Mouse (Mus musculus): Measurements from ENCODE around the gene Dnmbp. TPM values are rescaled to one million over a fixed set of nuclear protein-coding genes. Genes with fewer than 3 reads are reported as not detected.

Gene Dnmbp
- polyA plus RNA-seq, 1 experiment from 2014 or later: 10.8 TPM

DNA sequence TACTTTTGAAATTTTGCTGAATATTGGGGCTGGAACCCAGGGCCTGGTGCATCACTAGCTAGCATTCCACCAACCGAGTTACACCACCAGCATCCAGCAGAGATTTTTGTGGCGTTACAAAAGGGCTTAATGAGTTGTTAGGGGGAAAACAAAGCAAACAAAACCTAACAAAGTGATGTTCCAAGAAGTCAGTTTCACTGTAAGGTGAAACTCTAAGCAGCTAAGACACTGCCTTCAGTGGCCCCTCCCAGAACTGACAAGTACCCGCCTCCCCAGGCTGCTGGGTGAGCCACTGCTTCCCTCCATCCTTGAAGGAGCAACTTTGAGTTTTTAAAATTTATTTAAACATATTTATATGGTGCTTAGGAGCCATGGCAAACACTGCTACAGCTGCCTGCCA, 59.6 kb downstream of the Dnmbp start:
- Histone ChIP-seq H3K4me1 (replicated peaks) (peaks cover 59% of the 10 kb centered on the region), H3K36me3 (no peaks in the 10 kb centered on the region), H3K27me3 (0 out of 2 replicates have a peak, but pooled peaks cover 2% of the 10 kb centered on the region), H3K4me2 (no peak overlapping the region), H3K9ac (no peak overlapping the region), H3K27ac (no peak overlapping the region), H3K4me3 (no peak overlapping the region), H3K9me3 (no peaks in the 10 kb centered on the region)
- WGBS: 13% methylated on average over 3 of the region's 3 CpGs
- no peak for ATAC-seq (ENCODE audit: low FRiP score)

DNA sequence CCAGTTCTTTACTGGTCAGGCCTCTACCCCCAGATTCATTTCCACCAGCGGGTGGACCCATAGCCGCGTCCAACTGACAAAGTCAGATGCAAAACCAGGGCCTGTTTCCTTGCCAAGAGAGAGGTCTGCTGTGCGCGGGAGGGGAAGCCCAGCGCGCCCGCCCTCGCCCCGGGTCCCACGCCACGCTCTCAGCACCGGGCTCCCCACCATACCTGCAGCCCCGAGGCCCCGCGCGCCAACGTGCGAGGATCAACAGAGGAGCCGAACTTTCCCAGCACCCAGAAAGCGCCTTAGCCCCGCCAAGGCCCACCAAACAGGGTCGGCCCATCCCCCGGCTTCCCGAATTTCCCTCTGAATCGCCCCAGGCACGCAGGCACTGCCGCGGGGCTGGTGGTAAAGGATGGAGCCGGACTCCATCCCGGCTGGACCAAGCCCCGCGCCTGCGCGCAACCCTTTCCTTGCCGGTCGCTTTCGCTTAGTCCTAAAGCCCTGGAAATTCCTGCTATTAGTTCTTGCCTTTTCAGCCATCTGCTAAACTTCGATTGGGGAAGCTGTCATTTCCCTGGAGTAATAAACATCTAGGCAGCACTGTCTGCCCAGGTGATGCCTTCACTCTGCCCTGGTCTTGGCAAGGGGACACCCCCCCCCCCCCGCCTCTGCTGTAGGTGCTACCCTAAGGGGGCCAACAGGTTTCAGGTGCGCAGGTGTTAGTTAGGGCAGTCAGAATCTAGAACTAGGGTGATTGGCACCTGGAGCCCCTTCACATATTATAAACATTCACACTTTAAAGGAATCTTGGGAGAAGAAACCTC, 60.4 kb downstream of the Dnmbp start:
- H3K27me3 ChIP-seq: 0 out of 2 replicates have a peak, but pooled peaks cover 2% of the 10 kb centered on the region
- H3K9ac ChIP-seq: peak overlapping the region; percentile 80
- H3K4me3 ChIP-seq: peak overlapping the region; percentile 65
- H3K4me2 ChIP-seq: peak overlapping the region; percentile 82
- WGBS: 1% methylated on average over 41 of the region's 41 CpGs
- H3K9me3 ChIP-seq: no peaks in the 10 kb centered on the region
- H3K4me1 ChIP-seq (replicated peaks): peaks cover 65% of the 10 kb centered on the region
- H3K27ac ChIP-seq: peak overlapping the region; percentile 90
- peak; percentile 89 for ATAC-seq (ENCODE audit: low FRiP score)
- peaks cover 4% of the 10 kb centered on the region for H3K36me3 ChIP-seq

DNA sequence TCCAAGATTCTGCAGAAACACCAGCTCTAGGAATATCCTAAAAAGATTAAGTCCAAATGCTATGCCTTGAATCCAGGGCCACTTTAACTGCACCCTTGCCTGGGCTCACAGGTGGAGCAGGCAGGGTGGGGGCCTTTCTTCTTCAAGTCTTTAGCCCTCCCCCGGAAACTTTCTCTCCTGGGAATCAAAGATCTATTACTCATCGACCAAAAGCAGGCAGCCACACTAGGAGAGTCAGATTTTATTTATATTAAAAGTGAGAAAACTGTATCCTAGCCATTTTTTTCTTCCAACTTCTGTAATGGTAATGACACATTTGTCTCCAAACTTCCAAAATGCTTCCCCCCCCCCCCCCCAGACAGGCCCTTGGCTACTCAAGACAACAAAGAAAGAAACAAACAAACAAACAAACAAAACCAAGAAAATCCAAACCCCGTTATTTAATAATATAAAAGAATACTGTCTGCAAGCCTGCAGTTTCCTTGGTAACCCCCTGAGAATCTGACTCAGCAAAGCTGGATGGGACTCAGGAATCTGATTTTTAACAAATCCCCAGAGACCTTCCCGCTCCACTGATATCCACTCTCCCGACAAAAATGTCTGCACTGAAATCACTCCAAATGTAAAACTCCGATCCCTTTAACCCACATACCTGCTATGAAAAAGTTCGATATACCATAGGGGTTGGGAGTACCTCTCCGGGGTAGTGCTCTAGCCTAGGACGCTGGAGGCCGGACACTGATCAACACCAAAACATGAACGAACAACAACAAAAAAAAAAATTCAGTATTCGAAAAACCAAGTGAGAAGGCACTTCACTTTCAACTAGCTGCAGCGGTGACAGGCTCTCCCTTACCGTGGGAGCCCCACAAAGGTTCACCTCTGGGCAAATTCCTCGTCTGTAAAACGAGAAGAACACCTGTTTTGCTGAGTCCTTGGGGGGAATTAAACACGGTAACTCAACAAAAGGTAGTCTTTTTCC, 61.6 kb downstream of the Dnmbp start:
- Histone ChIP-seq H3K9me3 (no peaks in the 10 kb centered on the region), H3K27me3 (0 out of 2 replicates have a peak, but pooled peaks cover 2% of the 10 kb centered on the region), H3K36me3 (peaks cover 14% of the 10 kb centered on the region), H3K4me3 (peak overlapping the region; percentile 65), H3K27ac (peak overlapping the region; percentile 90), H3K4me1 (replicated peaks) (peaks cover 63% of the 10 kb centered on the region), H3K4me2 (peak overlapping the region; percentile 82), H3K9ac (peak overlapping the region; percentile 80)
- ATAC-seq (ENCODE audit: low FRiP score): no peak
- 5% methylated on average over 17 of the region's 17 CpGs for WGBS

DNA sequence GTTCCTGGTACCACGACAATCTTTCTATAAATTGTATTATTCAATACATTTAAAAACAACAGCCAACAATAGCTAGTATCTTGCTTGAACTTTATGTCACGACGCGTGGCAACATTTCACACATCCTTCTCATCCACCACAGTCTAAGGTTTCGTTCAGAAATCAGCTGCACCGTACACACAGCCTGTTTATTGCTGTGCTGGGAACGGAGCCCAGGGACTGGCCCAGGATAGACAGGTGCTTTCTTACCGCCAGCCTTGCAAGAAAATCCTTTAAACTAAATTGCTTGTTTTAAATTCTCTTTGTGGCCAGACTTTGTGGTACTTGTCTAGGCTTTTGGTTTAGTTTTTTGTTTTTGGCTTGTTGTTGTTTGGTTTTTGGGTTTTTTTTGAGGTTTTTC, 62.6 kb downstream of the Dnmbp start:
- H3K9me3 ChIP-seq: no peaks in the 10 kb centered on the region
- no peak overlapping the region for H3K9ac ChIP-seq
- 76% methylated on average over 8 of the region's 8 CpGs for WGBS
- H3K27ac ChIP-seq: no peak overlapping the region
- peaks cover 53% of the 10 kb centered on the region for H3K4me1 ChIP-seq (replicated peaks)
- H3K27me3 ChIP-seq: 0 out of 2 replicates have a peak, but pooled peaks cover 2% of the 10 kb centered on the region
- no peak overlapping the region for H3K4me3 ChIP-seq
- no peak for ATAC-seq (ENCODE audit: low FRiP score)
- peak overlapping the region; percentile 82 for H3K4me2 ChIP-seq
- peaks cover 24% of the 10 kb centered on the region for H3K36me3 ChIP-seq

DNA sequence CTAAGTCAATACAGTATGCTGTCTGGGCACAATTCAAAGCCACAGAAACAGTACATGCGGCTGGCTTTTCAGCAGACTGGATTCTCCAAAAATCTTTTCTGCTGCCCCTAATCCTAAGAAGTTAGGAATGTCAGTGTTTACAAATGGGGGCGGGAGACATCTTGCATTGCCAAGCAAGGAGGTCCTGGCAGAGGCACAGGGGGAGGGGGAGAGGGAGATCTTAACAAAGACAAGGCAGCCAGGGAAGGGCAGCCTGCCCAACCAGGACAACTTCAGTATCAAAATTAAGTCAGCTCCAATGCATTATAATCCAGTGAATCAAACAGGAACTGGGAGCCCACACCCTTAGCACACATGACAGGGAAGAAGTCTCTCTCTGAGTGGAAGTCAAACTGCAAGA, 64.0 kb downstream of the Dnmbp start:
- Histone ChIP-seq H3K36me3 (peaks cover 38% of the 10 kb centered on the region), H3K9me3 (no peaks in the 10 kb centered on the region), H3K4me1 (replicated peaks) (peaks cover 53% of the 10 kb centered on the region), H3K4me3 (no peak overlapping the region), H3K4me2 (no peak overlapping the region), H3K9ac (no peak overlapping the region), H3K27me3 (0 out of 2 replicates have a peak, but pooled peaks cover 2% of the 10 kb centered on the region), H3K27ac (no peak overlapping the region)
- no peak for ATAC-seq (ENCODE audit: low FRiP score)
- WGBS: 27% methylated on average over 2 of the region's 2 CpGs

DNA sequence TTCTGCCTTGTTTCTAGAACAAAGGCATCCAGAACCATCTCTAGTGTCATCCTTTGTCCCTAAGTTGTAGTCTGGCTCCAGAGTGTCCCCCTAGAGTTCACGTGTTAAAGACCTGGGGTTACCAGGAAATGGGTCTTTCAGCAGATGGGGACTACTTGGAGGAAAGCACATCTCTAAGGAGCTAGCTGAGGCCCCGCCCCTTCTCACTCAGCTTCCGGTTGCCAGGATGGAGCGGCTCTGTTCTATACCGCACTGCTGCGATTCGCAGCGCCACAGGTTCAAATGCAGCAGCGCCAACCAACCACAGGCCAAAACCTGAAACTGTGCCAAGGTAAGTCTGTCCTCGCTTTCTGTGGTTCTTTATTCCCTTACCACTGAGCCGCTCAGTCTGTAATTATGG, 65.6 kb downstream of the Dnmbp start:
- WGBS: 95% methylated on average over 11 of the region's 11 CpGs

DNA sequence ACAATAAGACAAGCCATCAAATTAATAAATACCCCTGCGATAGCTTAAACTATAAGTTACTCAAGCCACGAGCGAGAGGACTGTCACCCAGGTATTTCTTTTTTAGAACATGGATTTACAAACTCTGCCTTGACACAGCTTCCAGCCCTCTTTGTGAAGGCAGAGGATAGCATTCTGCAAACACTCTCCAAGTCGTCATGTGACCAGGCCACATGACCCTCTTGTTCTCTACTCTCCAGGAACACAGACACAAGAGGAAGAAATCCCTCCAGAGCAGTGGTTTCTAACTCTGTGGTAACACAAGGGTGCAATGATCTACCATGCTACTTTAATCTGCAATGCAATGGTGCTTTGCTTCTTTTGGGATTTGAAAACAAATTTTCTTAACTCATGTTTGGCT, 69.6 kb downstream of the Dnmbp start:
- Histone ChIP-seq H3K27ac (no peak overlapping the region), H3K36me3 (peaks cover 88% of the 10 kb centered on the region), H3K4me2 (no peak overlapping the region), H3K27me3 (no peaks in the 10 kb centered on the region), H3K9me3 (no peaks in the 10 kb centered on the region), H3K4me3 (no peak overlapping the region), H3K4me1 (replicated peaks) (0 out of 2 replicates have a peak, but pooled peaks cover 6% of the 10 kb centered on the region), H3K9ac (no peak overlapping the region)
- no peak for ATAC-seq (ENCODE audit: low FRiP score)
- WGBS: 93% methylated on average over 4 of the region's 4 CpGs

More for the DNA sequence above, 65.6 kb downstream of the Dnmbp start:
- H3K36me3 ChIP-seq: peaks cover 55% of the 10 kb centered on the region
- no peaks in the 10 kb centered on the region for H3K9me3 ChIP-seq
- no peak overlapping the region for H3K4me3 ChIP-seq
- no peak overlapping the region for H3K4me2 ChIP-seq
- no peak for ATAC-seq (ENCODE audit: low FRiP score)
- no peak overlapping the region for H3K27ac ChIP-seq
- H3K4me1 ChIP-seq (replicated peaks): peaks cover 43% of the 10 kb centered on the region
- no peak overlapping the region for H3K9ac ChIP-seq
- H3K27me3 ChIP-seq: no peaks in the 10 kb centered on the region

DNA sequence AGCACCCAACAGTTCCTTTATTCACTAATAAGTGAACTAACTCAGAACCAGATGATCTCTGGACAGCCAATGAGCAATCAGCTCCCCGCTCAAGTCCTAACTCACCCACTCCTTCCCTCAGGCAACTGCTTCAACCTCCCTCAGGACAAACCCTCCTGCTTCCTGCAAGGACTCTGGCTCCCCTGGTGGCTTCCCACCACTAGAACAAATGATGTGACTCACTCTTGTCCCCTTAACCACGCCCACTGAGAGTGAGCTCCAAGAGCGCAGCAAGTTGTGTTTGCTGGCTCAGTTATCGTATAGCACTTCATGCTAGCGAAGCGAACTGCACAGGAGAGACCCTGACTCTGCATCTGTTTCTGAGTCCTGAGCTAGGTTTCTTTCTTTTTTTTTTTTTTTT, 82.6 kb downstream of the Dnmbp start:
- Histone ChIP-seq H3K9me3 (0 out of 2 replicates have a peak, but pooled peaks cover 6% of the 10 kb centered on the region), H3K27ac (no peak overlapping the region), H3K27me3 (no peaks in the 10 kb centered on the region), H3K36me3 (peaks cover 61% of the 10 kb centered on the region), H3K4me2 (no peak overlapping the region), H3K4me1 (replicated peaks) (no peaks in the 10 kb centered on the region), H3K4me3 (no peak overlapping the region), H3K9ac (no peak overlapping the region)
- ATAC-seq (ENCODE audit: low FRiP score): no peak
- 83% methylated on average over 6 of the region's 6 CpGs for WGBS

DNA sequence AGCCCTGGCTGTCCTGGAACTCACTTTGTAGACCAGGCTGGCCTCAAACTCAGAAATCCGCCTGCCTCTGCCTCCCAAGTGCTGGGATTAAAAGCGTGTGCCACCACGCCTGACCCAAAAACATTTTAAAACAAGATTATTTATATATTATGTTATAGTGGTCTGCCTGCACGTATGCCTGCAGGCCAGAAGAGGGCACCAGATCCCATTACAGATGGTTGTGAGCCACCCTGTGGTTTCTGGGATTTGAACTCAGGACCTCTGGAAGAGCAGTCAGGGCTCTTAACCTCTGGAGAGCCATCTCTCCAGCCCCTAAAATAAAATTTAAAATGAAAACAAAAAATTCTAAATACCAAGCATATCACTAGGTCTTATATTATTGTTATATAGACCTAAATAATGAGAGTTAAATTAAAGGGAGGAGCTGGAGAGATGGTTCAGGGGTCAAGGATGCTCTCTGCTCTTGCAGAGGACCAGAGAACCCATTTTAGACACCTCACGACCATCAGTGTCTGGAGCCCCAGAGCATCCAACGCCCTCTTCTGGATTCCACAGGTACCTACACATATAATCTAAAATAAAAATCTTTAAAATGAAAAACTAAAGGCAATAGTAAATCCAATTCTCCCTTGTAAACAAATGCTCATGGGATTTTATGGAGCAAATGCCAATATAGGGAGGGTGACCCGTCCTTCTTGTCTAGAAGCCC, 87.0 kb downstream of the Dnmbp start:
- H3K9me3 ChIP-seq: no peaks in the 10 kb centered on the region
- H3K4me2 ChIP-seq: no peak overlapping the region
- ATAC-seq (ENCODE audit: low FRiP score): no peak
- H3K27ac ChIP-seq: no peak overlapping the region
- H3K4me3 ChIP-seq: no peak overlapping the region
- H3K9ac ChIP-seq: no peak overlapping the region
- H3K27me3 ChIP-seq: no peaks in the 10 kb centered on the region
- H3K4me1 ChIP-seq (replicated peaks): no peaks in the 10 kb centered on the region
- H3K36me3 ChIP-seq: peaks cover 78% of the 10 kb centered on the region
- 87% methylated on average over 7 of the region's 7 CpGs for WGBS

DNA sequence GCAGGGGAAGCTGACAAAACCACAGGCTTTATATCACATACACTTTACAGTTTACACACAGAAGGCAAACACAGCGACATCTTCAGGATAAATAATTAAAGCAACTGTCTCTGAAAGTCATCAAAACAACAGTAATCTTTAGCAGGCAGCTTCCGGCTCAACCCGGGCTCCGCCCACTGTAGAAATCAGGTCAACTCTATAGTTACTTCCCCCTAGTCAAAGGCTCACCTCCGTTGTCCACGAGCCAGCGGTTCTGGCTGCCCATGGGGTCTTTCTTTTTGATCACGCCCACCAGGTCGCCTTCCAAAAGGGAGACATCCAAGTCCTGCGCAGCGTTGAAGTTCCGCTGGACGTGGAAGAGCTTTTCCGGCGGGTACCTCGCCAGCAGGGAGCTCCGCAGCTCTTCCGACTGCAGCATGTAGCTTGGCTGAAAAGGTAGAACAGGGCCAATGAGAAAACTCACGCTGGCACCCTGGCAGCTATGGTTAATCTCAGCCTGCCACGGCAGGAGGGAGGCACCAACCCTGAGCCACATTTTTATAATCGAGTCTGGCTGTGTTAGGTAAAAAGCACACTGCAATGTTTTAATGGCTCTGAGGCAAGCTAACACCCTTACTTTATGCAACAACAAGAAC, 87.9 kb downstream of the Dnmbp start:
- Histone ChIP-seq H3K4me3 (no peak overlapping the region), H3K9me3 (no peaks in the 10 kb centered on the region), H3K4me2 (no peak overlapping the region), H3K27me3 (no peaks in the 10 kb centered on the region), H3K27ac (no peak overlapping the region), H3K36me3 (peaks cover 87% of the 10 kb centered on the region), H3K9ac (no peak overlapping the region), H3K4me1 (replicated peaks) (no peaks in the 10 kb centered on the region)
- no peak for ATAC-seq (ENCODE audit: low FRiP score)
- 84% methylated on average over 21 of the region's 21 CpGs for whole genome bisulfite sequencing

DNA sequence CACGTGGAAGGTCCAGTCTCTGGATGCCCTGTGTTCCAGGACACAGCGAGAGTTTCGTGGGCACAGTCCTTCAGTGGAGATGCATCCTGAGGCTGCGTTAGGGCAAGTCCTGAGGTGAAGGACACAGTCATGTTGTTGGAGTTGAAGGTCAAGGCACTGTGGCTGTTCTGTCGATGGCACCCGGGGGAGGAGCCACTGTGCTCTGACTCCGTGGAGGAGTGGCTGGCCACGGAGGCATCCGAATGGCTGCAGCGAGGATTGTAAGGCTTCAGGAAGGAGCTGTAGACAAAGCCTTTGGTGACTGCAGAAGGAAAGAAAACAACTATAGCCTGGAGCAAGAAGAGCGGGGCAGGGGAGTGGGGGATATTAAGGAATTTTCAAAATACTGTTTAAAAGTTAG, 90.0 kb downstream of the Dnmbp start:
- WGBS: 94% methylated on average over 11 of the region's 11 CpGs
- Histone ChIP-seq H3K4me2 (no peak overlapping the region), H3K4me3 (no peak overlapping the region), H3K9ac (no peak overlapping the region), H3K36me3 (peaks cover 86% of the 10 kb centered on the region), H3K4me1 (replicated peaks) (no peaks in the 10 kb centered on the region), H3K27me3 (no peaks in the 10 kb centered on the region), H3K27ac (no peak overlapping the region), H3K9me3 (no peaks in the 10 kb centered on the region)
- ATAC-seq (ENCODE audit: low FRiP score): no peak
